Mouse (Mus musculus) telencephalon, adult 2 months (tissue): ENCODE data around the gene Gm572.

Source experiments
- DNase-seq: peaks from one replicate; pipeline ENCODE4 v3.0.0-alpha.2; 2011; ENCODE audit warnings: low read depth, low spot score

The Gm572 gene

DNA sequence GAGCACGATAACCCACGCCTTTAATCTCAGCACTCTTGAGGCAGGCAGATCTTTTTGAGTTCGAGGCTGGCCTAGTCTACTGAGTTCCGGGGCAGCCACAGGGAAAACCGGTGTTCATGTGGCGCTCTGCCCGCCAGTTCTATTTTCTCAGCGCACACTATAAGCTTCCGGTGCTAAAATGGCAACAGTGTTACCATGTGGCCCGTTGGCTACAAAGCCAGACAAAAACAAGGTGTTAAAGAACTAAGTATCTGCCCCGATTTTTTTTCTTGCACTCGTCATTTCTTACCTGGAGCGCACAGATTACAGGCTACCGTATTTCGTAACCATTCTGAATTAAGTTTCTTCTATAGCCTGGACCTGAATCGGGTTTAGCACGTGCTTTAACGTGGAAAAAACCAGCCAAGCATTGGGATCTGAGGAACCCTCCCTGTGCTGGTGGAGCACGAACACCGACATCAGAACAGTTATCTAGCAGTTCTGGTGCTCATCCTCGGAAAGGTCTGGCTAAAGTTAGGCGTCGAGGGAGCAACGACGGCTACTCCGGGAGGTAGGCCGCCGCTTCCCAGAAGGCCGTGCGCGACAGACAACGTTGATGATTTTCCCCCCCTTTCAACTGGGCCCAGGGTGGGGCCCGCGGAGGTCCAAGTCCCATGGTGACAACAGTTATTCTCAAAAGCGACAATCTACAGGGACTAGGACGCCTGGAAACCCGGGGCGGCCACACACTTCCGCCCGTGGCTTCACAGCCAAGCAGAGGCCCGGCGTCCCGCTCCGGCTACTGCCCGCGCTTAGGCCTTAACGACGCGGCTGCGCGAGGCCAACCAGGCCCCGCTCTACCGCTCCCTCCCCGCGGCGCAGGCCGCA is 17.1 kb upstream of the Gm572 start:
- DNase-seq = no peak

DNA sequence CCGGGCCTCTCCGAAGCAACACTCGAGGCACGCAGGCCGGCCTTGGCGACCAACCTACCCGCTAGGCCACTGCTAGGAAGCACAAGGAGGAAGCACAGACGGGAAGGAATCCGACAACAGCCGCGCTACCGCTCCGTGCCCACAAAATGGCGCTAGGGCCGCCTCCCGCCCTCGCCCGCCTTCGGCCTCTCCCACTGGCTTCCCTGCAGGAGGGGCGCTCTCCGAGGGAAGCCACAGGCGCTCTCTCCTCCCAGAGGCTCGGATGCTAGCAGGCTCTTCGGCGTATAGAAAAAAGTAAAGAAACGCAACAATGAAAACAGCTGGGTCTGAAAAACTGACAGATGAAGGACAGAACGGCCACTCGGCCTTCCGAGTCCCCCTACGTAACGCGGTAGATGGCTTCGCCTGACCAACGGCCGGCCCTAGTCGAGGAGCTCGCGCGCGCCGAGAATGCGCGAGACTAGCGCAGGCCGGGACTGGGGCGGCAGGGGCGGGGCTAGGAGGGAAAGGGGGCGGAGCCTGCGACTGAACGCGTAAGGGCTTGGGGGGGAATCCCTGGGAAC is 16.4 kb upstream of the Gm572 start, which contains the start of gene Tardbp:
Gene Tardbp (minus strand): TSS at position 397 of the 563 bp plus-strand sequence.
- peak; percentile 91 for DNase-seq

DNA sequence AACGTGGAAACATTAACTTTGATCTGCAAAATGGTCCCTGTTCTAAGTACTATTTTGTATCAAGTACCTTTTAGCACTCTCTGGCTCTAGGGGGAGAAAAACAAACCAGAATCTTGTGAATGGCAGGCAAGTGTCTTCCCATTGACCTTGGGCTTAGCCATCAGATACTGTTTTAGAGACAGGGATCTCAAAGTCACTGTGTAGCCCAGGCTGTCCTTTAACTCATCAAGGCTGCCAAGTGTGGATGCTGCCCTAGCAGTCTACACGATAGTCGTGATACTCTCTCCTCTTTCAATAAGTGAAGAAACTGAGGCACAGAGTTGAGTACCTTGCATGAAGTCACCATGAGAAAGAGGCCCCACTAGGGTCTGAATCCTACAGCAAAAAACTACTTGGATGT is 15.9 kb upstream of the Gm572 start:
- DNase-seq = no peak

DNA sequence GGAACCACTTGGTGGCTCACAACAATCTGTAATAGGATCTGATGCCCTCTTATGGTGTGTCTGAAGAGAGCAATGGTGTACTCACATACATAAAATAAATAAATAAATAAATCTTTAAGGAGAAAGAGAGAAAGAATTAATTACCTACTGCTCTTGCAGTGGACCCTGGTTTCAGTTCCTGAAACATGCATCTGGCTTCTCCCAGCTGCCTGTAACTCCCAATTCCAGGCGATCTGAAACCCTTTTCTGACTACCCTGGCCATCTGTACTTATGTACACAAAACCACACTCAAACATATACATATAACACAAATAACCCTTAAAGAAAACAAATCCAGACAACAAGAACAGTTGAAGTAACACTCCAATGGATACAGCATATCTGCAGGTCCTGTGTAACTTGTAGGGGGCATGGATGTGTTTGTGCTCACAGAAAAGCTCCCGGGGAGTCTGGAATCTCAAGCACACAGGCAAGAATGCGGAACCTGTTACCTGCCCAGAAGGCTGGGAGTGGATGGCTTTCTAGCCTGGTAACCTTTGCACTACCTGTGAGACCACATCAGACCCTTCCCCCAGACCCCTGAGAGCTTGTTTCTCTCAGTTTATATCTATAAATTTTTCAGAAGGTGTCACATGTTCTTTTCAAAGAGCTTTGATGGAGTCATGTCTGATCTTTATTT is 11.0 kb upstream of the Gm572 start:
- DNase-seq = no peak

DNA sequence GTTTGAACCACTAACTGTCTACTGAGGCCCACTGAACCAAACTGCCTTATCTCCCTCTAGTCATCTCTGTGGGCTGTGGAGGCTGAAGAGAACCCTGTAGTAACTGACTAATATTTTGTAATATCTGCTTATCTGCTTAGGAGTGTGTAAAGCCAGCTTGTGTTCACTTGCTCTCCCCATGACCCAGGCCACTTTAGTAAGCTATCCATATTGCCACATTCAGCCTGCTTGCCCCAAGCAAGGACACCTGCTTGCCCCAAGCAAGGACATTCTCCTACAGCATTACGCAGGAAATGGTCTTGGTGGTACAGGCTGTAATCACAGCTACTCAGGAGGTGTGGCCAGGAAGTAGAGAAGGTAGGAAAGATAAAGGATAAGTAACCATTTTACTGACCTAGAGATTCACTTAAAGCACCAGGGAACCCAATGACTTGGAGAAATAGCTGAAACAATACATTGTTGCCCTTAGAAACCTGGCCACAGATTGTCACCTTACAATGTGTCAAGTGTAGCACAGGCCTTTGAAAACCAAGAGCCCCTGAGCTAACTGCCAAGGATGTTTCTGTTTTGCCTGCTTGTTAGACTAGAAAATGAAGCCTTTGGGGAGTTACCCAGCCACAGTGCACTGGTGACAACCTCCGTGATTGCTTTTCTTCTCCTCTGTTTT is 9.6 kb upstream of the Gm572 start:
- DNase-seq = no peak

DNA sequence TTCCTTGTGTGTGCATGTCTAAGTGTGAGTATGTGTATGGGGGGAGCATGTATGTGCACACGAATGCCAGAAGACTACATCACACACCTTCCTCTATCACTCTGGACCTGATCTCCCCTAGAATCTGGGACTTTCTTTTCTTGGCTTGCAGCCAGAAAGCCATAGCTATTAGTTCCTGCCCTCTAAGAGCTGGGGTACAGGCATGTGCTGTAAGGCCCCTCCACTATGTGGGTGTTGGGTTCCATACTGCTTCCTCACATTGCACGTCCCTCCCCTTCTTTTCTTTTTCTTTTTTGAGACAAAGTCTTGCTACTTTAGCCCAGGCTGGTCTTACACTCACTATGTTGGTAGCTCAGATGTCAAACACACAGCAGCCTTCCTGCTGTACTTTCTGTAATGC is 7.8 kb upstream of the Gm572 start:
- DNase-seq = no peak

DNA sequence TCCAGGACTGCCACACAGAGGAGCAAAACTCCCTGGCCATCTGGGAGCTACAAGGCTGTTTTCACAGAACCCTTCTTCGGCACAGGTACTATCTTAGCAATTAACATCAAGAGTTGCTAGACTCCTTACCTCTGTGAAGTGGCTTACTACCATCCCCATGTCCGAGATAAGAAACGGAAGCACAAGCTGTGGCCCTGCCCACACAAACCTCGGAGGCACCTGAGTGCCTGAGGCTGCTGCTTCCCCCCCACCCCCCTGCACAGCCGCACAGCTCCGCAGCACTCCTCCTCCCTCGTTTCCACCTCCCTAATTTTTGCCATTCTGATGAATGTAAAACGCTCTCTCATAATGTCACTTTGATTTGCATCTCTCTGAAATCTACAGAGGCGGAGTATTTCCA is 4.8 kb upstream of the Gm572 start:
- DNase-seq = no peak

DNA sequence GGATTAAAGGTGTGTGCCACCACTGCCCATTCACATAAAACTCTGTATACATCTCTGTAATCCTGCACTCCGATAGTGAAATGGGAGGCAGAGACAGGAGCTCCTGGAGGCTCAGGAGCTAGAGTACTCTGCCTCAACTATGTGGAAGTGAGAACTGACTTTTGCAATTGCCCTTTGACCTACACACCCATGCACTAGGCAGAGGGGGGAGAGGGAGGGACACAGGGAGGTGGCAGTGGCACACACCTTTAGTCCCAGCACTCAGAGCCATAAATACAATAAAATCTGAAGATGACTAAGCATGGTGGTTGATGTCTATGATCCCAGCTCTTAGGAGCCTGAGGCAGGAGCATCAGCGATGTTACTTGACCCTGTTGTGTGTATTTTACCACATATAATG is 3.7 kb upstream of the Gm572 start:
- no peak for DNase-seq

DNA sequence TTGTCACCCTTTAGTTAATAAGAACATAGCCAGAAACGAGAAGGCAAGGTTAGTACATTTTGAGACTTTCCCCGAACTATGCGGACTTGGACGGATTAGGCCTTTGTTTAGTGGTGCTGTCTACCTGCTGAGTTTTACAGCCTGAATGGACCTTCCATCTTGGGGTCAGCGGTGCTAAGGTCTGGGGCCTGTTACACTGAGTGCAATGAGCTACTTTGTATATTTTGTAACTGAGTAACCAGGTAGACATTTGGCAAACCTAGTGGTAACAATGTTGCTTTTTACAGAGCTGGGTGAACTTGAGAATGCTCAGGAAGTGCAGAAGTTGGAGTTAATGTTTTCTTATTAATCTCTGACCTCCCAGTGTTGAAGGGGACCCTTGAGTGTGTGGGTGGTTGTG is 2.0 kb upstream of the Gm572 start:
- no peak for DNase-seq

DNA sequence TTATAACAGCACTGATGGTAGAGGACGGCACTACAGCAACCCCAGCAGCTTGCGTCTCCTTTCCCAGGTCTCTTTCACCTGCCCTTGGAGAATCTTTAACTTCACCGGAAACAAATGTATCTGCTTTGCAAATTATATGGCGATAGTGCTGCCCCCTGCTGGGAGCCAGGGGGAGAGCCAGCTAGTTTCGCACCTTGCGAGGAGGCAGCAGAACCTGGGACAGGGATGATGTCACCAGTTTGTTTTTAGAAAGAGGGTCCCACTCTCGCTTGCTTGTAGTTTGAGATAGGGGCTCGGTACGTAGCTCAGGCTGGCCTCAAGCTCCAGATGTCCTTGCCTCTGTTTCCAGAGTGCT is 1.0 kb downstream of the Gm572 start:
- DNase-seq = no peak

DNA sequence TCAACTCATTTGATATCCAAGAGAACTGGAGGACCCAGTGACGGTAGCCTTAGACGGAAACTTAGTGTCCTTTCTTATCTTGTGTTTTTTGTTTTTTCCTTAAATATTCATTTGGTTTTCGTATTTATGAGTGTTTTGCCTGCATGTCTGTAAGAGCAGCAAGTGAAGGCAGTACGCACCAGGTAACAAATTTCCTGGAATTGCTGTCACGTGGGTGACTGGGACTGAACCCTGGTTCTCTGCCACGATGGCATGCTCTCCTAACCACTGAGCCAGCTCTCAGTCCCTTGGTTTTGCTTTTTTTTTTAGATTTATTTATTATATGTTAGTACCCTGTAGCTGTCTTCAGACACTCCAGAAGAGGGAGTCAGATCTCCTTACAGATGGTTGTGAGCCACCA is 1.8 kb downstream of the Gm572 start:
- no peak for DNase-seq

DNA sequence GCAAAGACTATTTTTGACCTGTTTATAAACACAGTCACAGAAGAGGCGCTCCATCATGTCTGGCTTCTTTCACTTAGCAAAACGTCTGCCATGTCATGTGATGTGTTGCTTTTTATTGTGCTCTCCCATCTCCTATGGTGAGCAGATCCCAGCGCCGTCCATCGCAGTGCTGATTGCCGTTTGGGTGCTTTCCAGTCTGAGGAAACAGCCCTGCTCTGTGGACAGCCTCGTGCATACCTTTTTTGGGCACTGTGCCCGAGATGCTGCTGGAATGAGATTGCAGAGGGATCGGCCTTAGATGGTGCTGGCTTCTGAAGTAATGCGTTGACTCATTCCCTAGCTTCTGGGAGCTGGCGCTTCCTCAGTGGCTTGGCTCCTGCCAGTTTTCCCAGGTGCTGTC is 3.5 kb downstream of the Gm572 start:
- no peak for DNase-seq

DNA sequence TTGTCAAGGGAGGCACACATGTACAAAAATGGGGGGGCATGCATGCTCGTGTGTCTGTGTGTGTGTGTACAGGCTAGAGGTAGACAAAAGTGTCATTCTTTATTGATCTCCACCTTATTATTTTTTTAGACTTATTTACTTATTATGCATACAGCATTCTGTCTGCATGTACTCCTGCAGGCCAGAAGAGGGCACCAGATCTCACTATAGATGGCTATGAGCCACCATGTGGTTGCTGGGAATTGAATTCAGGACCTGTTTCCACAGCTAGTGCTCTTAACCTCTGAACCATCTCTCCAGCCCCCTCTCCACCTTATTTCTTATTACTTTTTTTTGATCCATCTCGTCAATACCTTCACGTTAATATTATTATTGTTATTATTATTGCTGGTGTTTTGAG is 6.2 kb downstream of the Gm572 start:
- no peak for DNase-seq

DNA sequence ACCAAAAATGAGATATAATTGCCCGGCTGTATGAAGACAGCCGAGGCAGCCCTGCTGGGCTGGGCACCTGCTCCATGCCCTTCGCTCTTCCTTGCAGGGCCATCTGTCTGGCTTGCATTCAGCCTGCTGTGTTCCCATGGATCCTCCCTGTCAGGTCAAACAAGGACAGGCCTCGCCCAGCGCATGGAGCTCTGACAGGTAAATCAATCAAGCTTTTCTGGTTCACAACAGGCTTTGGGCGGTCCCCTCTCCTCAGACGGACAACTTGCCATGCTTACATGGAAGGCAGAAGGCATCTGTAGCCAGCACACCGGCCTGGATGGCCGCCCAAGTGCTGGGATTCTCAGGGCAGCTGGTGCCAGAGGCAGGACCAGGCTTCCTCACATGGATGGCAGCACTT is 7.9 kb downstream of the Gm572 start:
- DNase-seq = no peak

DNA sequence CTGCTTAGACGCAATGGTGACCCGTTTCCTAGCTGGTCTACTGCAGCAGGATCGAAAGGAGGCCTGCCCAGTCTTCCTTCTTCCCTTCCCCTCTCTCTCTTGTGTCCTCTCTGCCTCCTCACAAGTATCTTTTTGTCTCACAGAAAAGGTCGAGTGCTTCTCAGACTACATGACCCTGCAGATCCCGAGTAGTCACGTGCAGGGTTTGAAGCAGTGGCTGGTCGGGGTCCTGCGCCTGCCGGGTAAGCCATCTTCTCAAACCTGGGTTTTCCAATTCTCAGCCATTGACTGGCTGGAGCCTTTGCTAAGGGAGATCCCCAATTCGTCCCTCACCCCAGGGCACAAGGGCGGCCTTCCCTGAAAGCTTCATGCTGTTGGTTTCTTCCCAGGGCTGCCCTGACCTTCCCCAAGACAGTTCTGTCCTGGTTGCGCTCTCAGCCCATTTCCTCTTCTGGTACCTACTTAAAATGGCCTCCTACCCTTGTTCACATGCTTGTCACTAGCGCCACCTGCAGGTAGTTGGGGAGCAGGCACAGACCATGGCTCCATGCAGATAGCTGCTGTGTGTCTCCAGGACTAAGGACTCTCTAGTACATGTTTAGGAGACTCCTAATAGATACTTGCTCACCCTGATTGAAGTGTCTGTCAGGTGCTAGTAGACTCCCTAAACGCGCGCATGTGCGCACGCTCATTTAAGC is 11.7 kb downstream of the Gm572 start:
- DNase-seq = no peak

DNA sequence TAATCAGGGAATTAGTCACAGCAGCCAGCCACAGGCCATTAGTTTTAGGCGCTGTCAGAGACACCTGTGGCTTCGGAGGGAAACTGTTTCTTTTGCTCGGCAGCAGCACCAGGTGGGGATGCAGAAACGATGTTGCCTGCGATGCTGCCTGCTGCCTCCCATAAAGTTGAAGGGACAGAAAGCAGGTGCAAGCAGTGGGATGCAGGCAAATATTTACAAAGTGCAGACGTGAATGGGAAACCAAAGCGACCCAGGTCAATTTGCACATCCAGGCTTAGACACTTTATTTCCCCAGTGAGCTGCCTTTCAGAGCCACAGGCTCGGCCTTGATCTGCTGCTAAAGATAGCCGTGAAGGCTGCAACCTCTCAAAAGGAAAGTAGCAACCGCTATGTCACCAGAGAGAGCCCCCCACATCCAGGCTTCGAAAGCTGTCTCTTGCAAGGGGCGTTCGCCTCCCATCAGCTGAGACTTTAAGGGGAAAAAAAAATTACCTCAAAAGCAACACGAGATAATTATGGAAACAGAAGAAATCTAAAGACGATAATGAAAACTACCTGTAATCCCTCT is 13.7 kb downstream of the Gm572 start:
- DNase-seq = no peak

DNA sequence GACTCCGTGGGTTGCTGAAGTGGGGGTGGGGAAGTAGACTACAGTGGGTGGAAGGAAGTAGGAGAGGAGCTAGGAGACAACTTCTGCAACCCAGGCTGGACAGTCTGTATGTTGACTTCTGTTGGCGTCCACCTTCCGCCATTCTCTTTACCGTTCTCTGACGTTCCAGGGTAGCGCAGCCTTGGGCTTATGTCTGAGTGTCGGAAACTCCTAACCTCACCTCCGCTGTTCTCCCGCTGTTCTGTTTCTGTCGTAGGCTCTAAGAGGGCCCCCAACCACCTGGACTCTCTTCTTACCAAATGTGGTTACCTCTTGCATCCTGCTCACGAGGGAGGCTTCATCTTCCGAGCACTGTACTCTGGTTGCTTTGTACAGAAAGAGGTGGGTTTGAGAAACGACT is 14.7 kb downstream of the Gm572 start:
- no peak for DNase-seq

DNA sequence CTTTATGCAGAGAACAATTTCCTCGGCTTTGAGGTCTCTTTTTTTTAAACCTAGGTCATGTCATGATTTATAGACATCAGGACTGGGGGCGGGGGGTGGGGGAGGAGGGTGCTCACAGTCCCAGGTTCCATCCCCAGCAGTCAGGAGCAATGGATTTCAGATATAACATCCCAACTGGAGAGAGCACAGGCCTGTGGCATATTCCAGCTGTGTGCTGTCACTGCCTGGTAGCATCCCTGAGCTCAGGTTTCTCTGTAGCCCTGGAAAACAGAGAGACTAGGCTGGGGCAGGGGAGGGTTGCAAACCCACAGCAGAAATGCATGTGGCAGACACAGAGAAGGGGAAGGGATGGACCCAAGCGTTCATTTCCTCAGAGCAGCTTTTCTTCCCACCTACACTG is 17.1 kb downstream of the Gm572 start:
- no peak for DNase-seq

DNA sequence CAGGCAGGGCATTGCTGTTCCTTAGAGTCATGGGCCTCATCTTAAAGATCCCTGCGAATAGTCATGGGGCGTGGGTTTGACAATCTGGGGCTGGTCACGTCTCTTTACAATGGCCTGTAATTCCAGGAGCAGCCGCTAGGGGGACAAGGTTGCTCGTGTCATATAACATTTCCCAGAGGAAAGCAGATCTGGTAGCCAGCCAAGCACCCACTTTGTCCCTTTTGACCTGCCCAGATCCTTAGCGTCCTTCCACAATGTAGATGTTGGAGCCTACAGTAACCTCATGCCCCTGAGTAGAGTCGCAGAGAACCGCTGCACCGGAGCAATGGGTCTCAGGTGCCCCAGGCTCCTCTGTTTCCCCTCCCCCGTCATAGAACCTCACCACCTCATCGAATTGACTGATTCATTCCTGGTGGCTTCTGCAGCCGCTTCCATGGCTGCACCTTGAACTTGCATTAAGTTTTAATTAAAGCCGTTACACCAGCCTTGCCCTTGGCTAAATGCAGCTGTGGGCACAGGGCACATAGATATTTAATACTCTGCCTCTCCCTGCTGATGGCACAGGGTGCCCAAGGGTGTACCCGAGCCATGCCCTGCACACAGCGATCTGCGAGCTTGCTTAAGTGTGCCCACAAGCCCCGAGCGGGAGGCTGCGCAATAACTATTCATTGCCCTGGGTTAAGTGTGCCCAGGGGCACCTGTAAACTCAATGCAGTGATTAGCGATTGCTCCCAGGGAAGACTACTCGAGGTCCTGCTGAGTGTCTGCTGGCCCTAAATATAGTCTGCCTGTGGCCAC is 19.2 kb downstream of the Gm572 start:
- DNase-seq = no peak

DNA sequence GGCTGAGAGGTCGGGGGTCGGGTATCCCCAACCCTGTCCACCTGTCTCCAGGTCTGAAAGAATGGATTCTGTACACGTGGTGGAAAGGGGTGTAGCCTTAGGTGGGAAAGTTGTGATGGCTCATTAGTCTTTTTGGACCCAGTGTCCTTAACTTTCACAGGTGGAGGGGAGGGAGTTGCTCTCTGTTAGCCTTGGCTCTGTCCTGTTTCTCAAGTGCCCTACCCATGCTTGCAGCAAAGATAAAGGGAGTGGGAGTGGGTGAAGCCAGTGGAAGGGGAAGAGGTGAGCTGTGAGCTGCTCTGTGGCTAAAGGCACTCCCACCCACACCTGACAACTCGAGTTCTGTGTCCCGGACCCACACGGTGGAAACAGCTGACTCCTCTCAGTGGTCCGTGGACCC is 20.2 kb downstream of the Gm572 start:
- no peak for DNase-seq

DNA sequence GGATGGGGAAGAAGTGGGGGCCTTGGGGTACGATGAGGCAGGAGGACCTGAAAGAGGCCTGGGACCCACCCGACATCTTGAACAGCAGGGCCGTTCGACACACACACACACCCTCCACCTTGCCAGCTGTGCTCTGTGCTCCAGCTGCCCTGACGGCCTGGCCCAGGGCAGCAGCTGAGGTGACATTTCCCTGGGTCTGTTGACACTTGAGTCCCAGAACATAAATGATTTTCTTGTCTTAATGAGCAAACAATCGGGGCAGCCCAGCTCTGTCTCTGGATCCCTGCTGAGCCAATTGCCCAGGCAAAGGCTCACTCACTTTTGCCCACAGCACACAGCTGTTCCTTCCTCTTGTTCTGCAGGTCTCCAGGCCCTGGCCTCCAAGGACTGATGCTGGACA is 20.9 kb downstream of the Gm572 start:
- DNase-seq = no peak
